Mouse (Mus musculus): ENCODE results near the gene Sema6d.

DNA sequence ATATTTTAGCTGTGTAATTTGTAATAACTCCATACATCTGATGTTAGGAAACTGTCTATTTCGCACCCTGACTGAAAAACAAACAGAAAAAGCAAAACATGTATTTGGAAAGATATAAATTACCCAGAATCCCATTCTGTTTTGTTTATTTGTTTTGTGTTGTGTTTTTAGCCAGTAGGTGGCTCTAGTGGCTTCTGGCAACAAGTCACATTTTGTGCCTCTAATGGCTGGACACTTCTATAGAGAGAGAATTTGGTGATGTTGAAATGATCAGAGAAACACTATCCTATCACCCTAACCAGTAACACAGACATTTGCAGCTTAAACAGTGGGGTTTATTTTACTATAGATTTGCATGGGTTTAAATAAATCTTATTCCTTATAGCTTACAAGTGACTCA lies 515.6 kb downstream of the Sema6d start:
- no peak for TF ChIP-seq CTCF (conservative IDR thresholded peaks at IDR 0.05; ENCODE audit: insufficient read depth, insufficient read length, low read depth, low read length)
- TF ChIP-seq POLR2A (IDR thresholded peaks at IDR 0.05; ENCODE audit: low read depth, low read length), result no peak
